Mouse (Mus musculus): ENCODE data around the gene Slc31a2. TPM values are rescaled to one million over a fixed set of nuclear protein-coding genes. Genes with fewer than 3 reads are reported as not detected.
A peak's percentile ranks its signal among the peaks of the same experiment; 100 is the strongest.

Slc31a2 gene
- polyA plus RNA-seq, 1 experiment: 7.8 TPM

- Histone ChIP-seq H3K36me3 (ENCODE audit: control insufficient read depth, insufficient read depth, low read length, poor library complexity, severe bottlenecking) (no peaks in the 10 kb centered on the region), H3K9me3 (replicated peaks; ENCODE audit: control insufficient read depth, insufficient read depth, low read length, poor library complexity, severe bottlenecking) (peaks cover 6% of the 10 kb centered on the region), H3K27me3 (ENCODE audit: control insufficient read depth, insufficient read depth, low read length, poor library complexity, severe bottlenecking) (no peaks in the 10 kb centered on the region), H3K27ac (ENCODE audit: insufficient read depth, low read length) (0 out of 2 replicates have a peak overlapping the region, but pooled peaks have one; percentile 57), H3K4me1 (ENCODE audit: control insufficient read depth, insufficient read depth, low read length) (no peaks in the 10 kb centered on the region), H3K4me3 (ENCODE audit: low read depth, low read length) (no peak overlapping the region), H3K9ac (ENCODE audit: low read depth, poor library complexity, severe bottlenecking) (no peak overlapping the region)
- TF ChIP-seq CTCF (IDR thresholded peaks at IDR 0.05; ENCODE audit: low read depth, low read length): no peak
- no peak for TF ChIP-seq EP300 (IDR thresholded peaks at IDR 0.05; ENCODE audit: insufficient read depth, low read depth, low read length)
- no peak for TF ChIP-seq POLR2A (IDR thresholded peaks at IDR 0.05; ENCODE audit: insufficient read depth, low read length)
These were observed 21.8 kb upstream of the Slc31a2 start for GRCm38 (mm10) chr4:62240586-62240985.

- no peak overlapping the region for H3K4me3 ChIP-seq (ENCODE audit: low read depth, low read length)
- peak overlapping the region; percentile 33 for H3K27ac ChIP-seq (ENCODE audit: insufficient read depth, low read length)
- peaks cover 7% of the 10 kb centered on the region for H3K4me1 ChIP-seq (ENCODE audit: control insufficient read depth, insufficient read depth, low read length)
- TF ChIP-seq CTCF (IDR thresholded peaks at IDR 0.05; ENCODE audit: low read depth, low read length) (no peak), POLR2A (IDR thresholded peaks at IDR 0.05; ENCODE audit: insufficient read depth, low read length) (no peak), EP300 (IDR thresholded peaks at IDR 0.05; ENCODE audit: insufficient read depth, low read depth, low read length) (0 out of 2 replicates have a peak, but pooled peaks have one; percentile 43)
- no peaks in the 10 kb centered on the region for H3K27me3 ChIP-seq (ENCODE audit: control insufficient read depth, insufficient read depth, low read length, poor library complexity, severe bottlenecking)
- H3K9me3 ChIP-seq (replicated peaks; ENCODE audit: control insufficient read depth, insufficient read depth, low read length, poor library complexity, severe bottlenecking): no peaks in the 10 kb centered on the region
- no peaks in the 10 kb centered on the region for H3K36me3 ChIP-seq (ENCODE audit: control insufficient read depth, insufficient read depth, low read length, poor library complexity, severe bottlenecking)
- no peak overlapping the region for H3K9ac ChIP-seq (ENCODE audit: low read depth, poor library complexity, severe bottlenecking)
These were observed 14.0 kb upstream of the Slc31a2 start for GRCm38 (mm10) chr4:62248328-62248727.

GRCm38 (mm10) chr4:62250896-62251544, 11.3 kb upstream of the Slc31a2 start:
- peak overlapping the region; percentile 76 for H3K27ac ChIP-seq (ENCODE audit: insufficient read depth, low read length)
- H3K4me3 ChIP-seq (ENCODE audit: low read depth, low read length): no peak overlapping the region
- no peaks in the 10 kb centered on the region for H3K9me3 ChIP-seq (replicated peaks; ENCODE audit: control insufficient read depth, insufficient read depth, low read length, poor library complexity, severe bottlenecking)
- H3K36me3 ChIP-seq (ENCODE audit: control insufficient read depth, insufficient read depth, low read length, poor library complexity, severe bottlenecking): no peaks in the 10 kb centered on the region
- peak; percentile 88 for TF ChIP-seq EP300 (IDR thresholded peaks at IDR 0.05; ENCODE audit: insufficient read depth, low read depth, low read length)
- no peak for TF ChIP-seq POLR2A (IDR thresholded peaks at IDR 0.05; ENCODE audit: insufficient read depth, low read length)
- TF ChIP-seq CTCF (IDR thresholded peaks at IDR 0.05; ENCODE audit: low read depth, low read length): peak; percentile 70
- H3K4me1 ChIP-seq (ENCODE audit: control insufficient read depth, insufficient read depth, low read length): peaks cover 7% of the 10 kb centered on the region
- H3K27me3 ChIP-seq (ENCODE audit: control insufficient read depth, insufficient read depth, low read length, poor library complexity, severe bottlenecking): no peaks in the 10 kb centered on the region
- H3K9ac ChIP-seq (ENCODE audit: low read depth, poor library complexity, severe bottlenecking): no peak overlapping the region

- TF ChIP-seq EP300 (IDR thresholded peaks at IDR 0.05; ENCODE audit: insufficient read depth, low read depth, low read length) (no peak), CTCF (IDR thresholded peaks at IDR 0.05; ENCODE audit: low read depth, low read length) (no peak), POLR2A (IDR thresholded peaks at IDR 0.05; ENCODE audit: insufficient read depth, low read length) (no peak)
- Histone ChIP-seq H3K27ac (ENCODE audit: insufficient read depth, low read length) (no peak overlapping the region), H3K36me3 (ENCODE audit: control insufficient read depth, insufficient read depth, low read length, poor library complexity, severe bottlenecking) (no peaks in the 10 kb centered on the region), H3K4me1 (ENCODE audit: control insufficient read depth, insufficient read depth, low read length) (peaks cover 7% of the 10 kb centered on the region), H3K4me3 (ENCODE audit: low read depth, low read length) (no peak overlapping the region), H3K9ac (ENCODE audit: low read depth, poor library complexity, severe bottlenecking) (no peak overlapping the region), H3K27me3 (ENCODE audit: control insufficient read depth, insufficient read depth, low read length, poor library complexity, severe bottlenecking) (no peaks in the 10 kb centered on the region), H3K9me3 (replicated peaks; ENCODE audit: control insufficient read depth, insufficient read depth, low read length, poor library complexity, severe bottlenecking) (no peaks in the 10 kb centered on the region)
These were observed 10.6 kb upstream of the Slc31a2 start for GRCm38 (mm10) chr4:62251776-62252175.

GRCm38 (mm10) chr4:62254551-62254950, 7.8 kb upstream of the Slc31a2 start:
- Histone ChIP-seq H3K9ac (ENCODE audit: low read depth, poor library complexity, severe bottlenecking) (no peak overlapping the region), H3K9me3 (replicated peaks; ENCODE audit: control insufficient read depth, insufficient read depth, low read length, poor library complexity, severe bottlenecking) (no peaks in the 10 kb centered on the region), H3K27me3 (ENCODE audit: control insufficient read depth, insufficient read depth, low read length, poor library complexity, severe bottlenecking) (no peaks in the 10 kb centered on the region), H3K27ac (ENCODE audit: insufficient read depth, low read length) (no peak overlapping the region), H3K4me3 (ENCODE audit: low read depth, low read length) (no peak overlapping the region), H3K4me1 (ENCODE audit: control insufficient read depth, insufficient read depth, low read length) (peaks cover 2% of the 10 kb centered on the region), H3K36me3 (ENCODE audit: control insufficient read depth, insufficient read depth, low read length, poor library complexity, severe bottlenecking) (no peaks in the 10 kb centered on the region)
- TF ChIP-seq POLR2A (IDR thresholded peaks at IDR 0.05; ENCODE audit: insufficient read depth, low read length) (no peak), CTCF (IDR thresholded peaks at IDR 0.05; ENCODE audit: low read depth, low read length) (no peak), EP300 (IDR thresholded peaks at IDR 0.05; ENCODE audit: insufficient read depth, low read depth, low read length) (no peak)

- H3K9me3 ChIP-seq (replicated peaks; ENCODE audit: control insufficient read depth, insufficient read depth, low read length, poor library complexity, severe bottlenecking): no peaks in the 10 kb centered on the region
- no peaks in the 10 kb centered on the region for H3K36me3 ChIP-seq (ENCODE audit: control insufficient read depth, insufficient read depth, low read length, poor library complexity, severe bottlenecking)
- no peak overlapping the region for H3K4me3 ChIP-seq (ENCODE audit: low read depth, low read length)
- no peaks in the 10 kb centered on the region for H3K4me1 ChIP-seq (ENCODE audit: control insufficient read depth, insufficient read depth, low read length)
- H3K27ac ChIP-seq (ENCODE audit: insufficient read depth, low read length): no peak overlapping the region
- TF ChIP-seq CTCF (IDR thresholded peaks at IDR 0.05; ENCODE audit: low read depth, low read length): no peak
- no peak for TF ChIP-seq POLR2A (IDR thresholded peaks at IDR 0.05; ENCODE audit: insufficient read depth, low read length)
- 0 out of 2 replicates have a peak, but pooled peaks have one; percentile 25 for TF ChIP-seq EP300 (IDR thresholded peaks at IDR 0.05; ENCODE audit: insufficient read depth, low read depth, low read length)
- H3K27me3 ChIP-seq (ENCODE audit: control insufficient read depth, insufficient read depth, low read length, poor library complexity, severe bottlenecking): no peaks in the 10 kb centered on the region
- no peak overlapping the region for H3K9ac ChIP-seq (ENCODE audit: low read depth, poor library complexity, severe bottlenecking)
These were observed 5.4 kb upstream of the Slc31a2 start for GRCm38 (mm10) chr4:62256931-62257330.

Measured in ES-Bruce4 (cell line).